19 mouse cellular contexts compared by ENCODE assay signal in genomic region chr9:101083728-101084127, GRCm38 (mm10). TPM values are rescaled to one million over a fixed set of nuclear protein-coding genes. Genes with fewer than 3 reads are reported as not detected.
DNase-seq lines count a peak whose midpoint lies in the region; ATAC-seq and TF ChIP-seq lines count a peak whose summit lies in the region.
"Had no signal": no experiment of that assay in that cellular context is flagged by ENCODE, and none has a peak within 500 bp of the region (broad histone marks: within the 10 kb centered on the region; RNA-seq: fewer than 3 reads in every experiment).

No protein-coding gene starts in this region.

- no peak overlapping the region for H3K27ac ChIP-seq in forebrain, embryonic 14.5 days (ENCODE audit: low read depth, low read length)
- no peak overlapping the region for H3K27ac ChIP-seq in forebrain, embryonic 10.5 days
- H3K27ac ChIP-seq in intestine, embryonic 14.5 days (ENCODE audit: low read depth) = no peak overlapping the region
- H3K27ac ChIP-seq in intestine, postnatal 0 days (ENCODE audit: low read depth, low read length) = no peak overlapping the region
- H3K27ac ChIP-seq in gastrocnemius, adult 2 months = no peak overlapping the region
- H3K27ac ChIP-seq: embryonic facial prominence, embryonic 15.5 days; heart, embryonic 13.5 days had no signal

- intact Hi-C loops in gastrocnemius, adult 2 months (cut with DNase I) = no loop called here

- WGBS in forebrain, embryonic 14.5 days = 93% methylated on average over 3 of the region's 3 CpGs
- 93% methylated on average over 3 of the region's 3 CpGs for WGBS in forebrain, embryonic 10.5 days
- WGBS in intestine, embryonic 14.5 days = 92% methylated on average over 3 of the region's 3 CpGs
- 75% methylated on average over 3 of the region's 3 CpGs for WGBS in intestine, postnatal 0 days

- H3K4me3 ChIP-seq in forebrain, embryonic 14.5 days (ENCODE audit: low read depth, low read length) = no peak overlapping the region
- H3K4me3 ChIP-seq in forebrain, embryonic 10.5 days = no peak overlapping the region
- no peak overlapping the region for H3K4me3 ChIP-seq in intestine, embryonic 14.5 days (ENCODE audit: low read depth, low read length)
- H3K4me3 ChIP-seq in intestine, postnatal 0 days (ENCODE audit: low read depth, low read length) = no peak overlapping the region
- no peak overlapping the region for H3K4me3 ChIP-seq in gastrocnemius, adult 2 months
- H3K4me3 ChIP-seq: embryonic facial prominence, embryonic 15.5 days; erythroblast, embryonic 14.5 days; heart, embryonic 13.5 days had no signal

- peak; percentile 23 for DNase-seq in forebrain, embryonic 14.5 days (ENCODE audit: low spot score)
- no peak for DNase-seq in forebrain, embryonic 10.5 days (ENCODE audit: extremely low spot score, low spot score)
- peak; percentile 15 for DNase-seq in intestine, embryonic 14.5 days (ENCODE audit: low spot score)
- DNase-seq in right cerebral cortex, postnatal 10 days (ENCODE audit: low spot score in 2 of 2) = peak; percentile 43 to 64
- no peak for DNase-seq in right cerebral cortex, postnatal 25 days
- DNase-seq in telencephalon, adult 2 months (ENCODE audit: low read depth, low spot score) = peak; percentile 60
- DNase-seq in gastrocnemius, adult 2 months = no peak
- DNase-seq: adrenal gland, postnatal 14 days; cerebellum, postnatal 10 days; embryo, embryonic 11 days; gastrocnemius, postnatal 14 days; heart, postnatal 36 days; kidney, adult 18-20 months had no signal

- no peaks in the 10 kb centered on the region for H3K9me3 ChIP-seq in forebrain, embryonic 14.5 days (replicated peaks; ENCODE audit: control insufficient read depth, low read length)
- H3K9me3 ChIP-seq in forebrain, embryonic 10.5 days = peaks cover 7% of the 10 kb centered on the region; the same call in 1 of the 2 replicates
- no peaks in the 10 kb centered on the region for H3K9me3 ChIP-seq in intestine, embryonic 14.5 days (ENCODE audit: control insufficient read depth, low read length)
- no peaks in the 10 kb centered on the region for H3K9me3 ChIP-seq in intestine, postnatal 0 days (ENCODE audit: control insufficient read depth)
- H3K9me3 ChIP-seq: embryonic facial prominence, embryonic 15.5 days; heart, embryonic 13.5 days had no signal

- peaks cover 11% of the 10 kb centered on the region for H3K4me1 ChIP-seq in forebrain, embryonic 14.5 days (ENCODE audit: control insufficient read depth, insufficient read depth, low read length)
- peaks cover 15% of the 10 kb centered on the region for H3K4me1 ChIP-seq in forebrain, embryonic 10.5 days
- peaks cover 10% of the 10 kb centered on the region for H3K4me1 ChIP-seq in intestine, embryonic 14.5 days (replicated peaks; ENCODE audit: control insufficient read depth, insufficient read depth, low read length)
- H3K4me1 ChIP-seq in intestine, postnatal 0 days (replicated peaks; ENCODE audit: control insufficient read depth, insufficient read depth, low read length) = peaks cover 2% of the 10 kb centered on the region; the same call in 1 of the 2 replicates

- 0 out of 2 replicates have a peak, but pooled peaks have one; percentile 48 for ATAC-seq in forebrain, embryonic 14.5 days
- ATAC-seq in intestine, embryonic 14.5 days (replicated peaks; ENCODE audit: low FRiP score, low TSS enrichment, low read depth) = no peak
- no peak for ATAC-seq in intestine, postnatal 0 days
- ATAC-seq: hindbrain, embryonic 16.5 days; inflammation-experienced regulatory T-cells, adult 6 months had no signal

- TF ChIP-seq CTCF in intestine, postnatal 0 days (IDR thresholded peaks at IDR 0.05; ENCODE audit: low read depth) = no peak
- TF ChIP-seq CTCF in gastrocnemius, adult 2 months (IDR thresholded peaks at IDR 0.05) = no peak

- H3K9ac ChIP-seq in forebrain, embryonic 14.5 days (ENCODE audit: low read length) = no peak overlapping the region
- no peak overlapping the region for H3K9ac ChIP-seq in intestine, embryonic 14.5 days (ENCODE audit: low read length)
- H3K9ac ChIP-seq in intestine, postnatal 0 days (ENCODE audit: low read depth, low read length) = no peak overlapping the region
- H3K9ac ChIP-seq: embryonic facial prominence, embryonic 15.5 days; heart, embryonic 13.5 days had no signal

- H3K27me3 ChIP-seq in forebrain, embryonic 14.5 days (replicated peaks; ENCODE audit: control insufficient read depth, insufficient read depth, low read length) = no peaks in the 10 kb centered on the region
- no peaks in the 10 kb centered on the region for H3K27me3 ChIP-seq in forebrain, embryonic 10.5 days (ENCODE audit: poor library complexity, severe bottlenecking)
- H3K27me3 ChIP-seq in intestine, embryonic 14.5 days (replicated peaks; ENCODE audit: control insufficient read depth, insufficient read depth, low read length) = no peaks in the 10 kb centered on the region
- H3K27me3 ChIP-seq in intestine, postnatal 0 days (replicated peaks; ENCODE audit: control insufficient read depth, insufficient read depth, low read length) = no peaks in the 10 kb centered on the region
- H3K27me3 ChIP-seq: embryonic facial prominence, embryonic 15.5 days; heart, embryonic 13.5 days had no signal

- no peak overlapping the region for H3K4me2 ChIP-seq in forebrain, embryonic 14.5 days (ENCODE audit: low read length)
- no peak overlapping the region for H3K4me2 ChIP-seq in intestine, embryonic 14.5 days (ENCODE audit: low read length)
- no peak overlapping the region for H3K4me2 ChIP-seq in intestine, postnatal 0 days (replicated peaks; ENCODE audit: low read depth)
- H3K4me2 ChIP-seq: embryonic facial prominence, embryonic 15.5 days; heart, embryonic 13.5 days had no signal

- H3K36me3 ChIP-seq in forebrain, embryonic 14.5 days (ENCODE audit: control insufficient read depth, insufficient read depth, low read length) = no peaks in the 10 kb centered on the region
- peaks cover 28% of the 10 kb centered on the region for H3K36me3 ChIP-seq in forebrain, embryonic 10.5 days (replicated peaks)
- H3K36me3 ChIP-seq in intestine, embryonic 14.5 days (ENCODE audit: control insufficient read depth, insufficient read depth, low read length) = 0 out of 2 replicates have a peak, but pooled peaks cover 3% of the 10 kb centered on the region
- H3K36me3 ChIP-seq in intestine, postnatal 0 days (ENCODE audit: control insufficient read depth, insufficient read depth) = no peaks in the 10 kb centered on the region

RNA-seq across cellular contexts. Expression of gene Msl2, which starts 9.8 kb away (rescaled TPM):
- 6.1 and 8.4 TPM in 2 replicates for polyA plus RNA-seq in forebrain, embryonic 14.5 days (2014; fragmentation: Nextera tagmentation; extraction: Ambion mirVana)
- polyA plus RNA-seq in forebrain, embryonic 10.5 days (2016; fragmentation: Nextera tagmentation; extraction: Ambion mirVana) = 3.4 and 4.0 TPM in 2 replicates
- polyA plus RNA-seq in intestine, embryonic 14.5 days (2014; fragmentation: Nextera tagmentation; extraction: Ambion mirVana) = 5.8 and 7.0 TPM in 2 replicates
- polyA plus RNA-seq in intestine, postnatal 0 days (2015; fragmentation: Nextera tagmentation; extraction: Ambion mirVana) = 4.6 and 5.6 TPM in 2 replicates
- 10 to 100 TPM; 28.4 to 29.3 TPM for total RNA-seq in gastrocnemius, adult 2 months (2021)

RNA-seq across cellular contexts. Expression of gene Pccb, which starts 49.0 kb away (rescaled TPM):
- polyA plus RNA-seq in forebrain, embryonic 14.5 days (2014; fragmentation: Nextera tagmentation; extraction: Ambion mirVana) = 20.4 and 23.7 TPM in 2 replicates
- 12.3 and 14.1 TPM in 2 replicates for polyA plus RNA-seq in forebrain, embryonic 10.5 days (2016; fragmentation: Nextera tagmentation; extraction: Ambion mirVana)
- 24.7 and 26.4 TPM in 2 replicates for polyA plus RNA-seq in intestine, embryonic 14.5 days (2014; fragmentation: Nextera tagmentation; extraction: Ambion mirVana)
- 30.4 and 31.2 TPM in 2 replicates for polyA plus RNA-seq in intestine, postnatal 0 days (2015; fragmentation: Nextera tagmentation; extraction: Ambion mirVana)
- 10 to 100 TPM; 56.5 to 70.8 TPM for total RNA-seq in gastrocnemius, adult 2 months (2021)

Comparison
In these comparisons a context has a peak if more than half of its experiments do, and no peak if none do; other contexts are left out.
1. DNase-seq: peak in forebrain, embryonic 14.5 days (single experiment), intestine, embryonic 14.5 days (single experiment), right cerebral cortex, postnatal 10 days (2 of 2) and telencephalon, adult 2 months (single experiment); none in forebrain, embryonic 10.5 days (single experiment), right cerebral cortex, postnatal 25 days (single experiment) and gastrocnemius, adult 2 months (single experiment).